Comparison of ENCODE assay signal across 1 mouse cellular context in genomic region chr13:71105229-71105838, GRCm38 (mm10).
TF ChIP-seq lines count a peak whose summit lies in the region.

No protein-coding gene starts in this region.

TF ChIP-seq in CH12.LX, 34 proteins besides CTCF, POLR2A, EP300 and RAD21 (continued from another document):
- TF ChIP-seq IRF4 (IDR thresholded peaks at IDR 0.05; ENCODE audit: low read depth, low read length) (peak; percentile 50; the same call in 1 of the 2 replicates), KAT2A (IDR thresholded peaks at IDR 0.05; ENCODE audit: insufficient replicate concordance, low read length) (no peak), ZMIZ1 (IDR thresholded peaks at IDR 0.05; ENCODE audit: low read depth, low read length) (no peak), RCOR1 (conservative IDR thresholded peaks at IDR 0.05; ENCODE audit: low read depth, low read length) (no peak), ETS1 (conservative IDR thresholded peaks at IDR 0.05; ENCODE audit: low read depth, low read length) (no peak), ELF1 (IDR thresholded peaks at IDR 0.05; ENCODE audit: low read depth, low read length) (no peak), JUND (conservative IDR thresholded peaks at IDR 0.05; ENCODE audit: low read depth, low read length) (no peak)
